Mouse (Mus musculus) liver, embryonic 14.5 days (tissue): ENCODE measurements around the gene Mum1.

ENCODE experiments used
- CTCF ChIP-seq: IDR thresholded peaks from 2 replicates; pipeline ENCODE4 v1.5.1; 2016; ENCODE audit warnings: antibody characterized with exemption, low read depth, control low read depth
- EP300 ChIP-seq: IDR thresholded peaks from 2 replicates; pipeline ENCODE4 v1.6.1; 2016; ENCODE audit warnings: antibody characterized with exemption, low read depth

GRCm38 (mm10) chr10:80264341-80265148 is 38.3 kb downstream of the Mum1 start:
- 0 out of 2 replicates have a peak, but pooled peaks have one; percentile 9 for TF ChIP-seq EP300
- no peak for TF ChIP-seq CTCF
